19 mouse cellular contexts compared by ENCODE assay signal in the genomic region with DNA sequence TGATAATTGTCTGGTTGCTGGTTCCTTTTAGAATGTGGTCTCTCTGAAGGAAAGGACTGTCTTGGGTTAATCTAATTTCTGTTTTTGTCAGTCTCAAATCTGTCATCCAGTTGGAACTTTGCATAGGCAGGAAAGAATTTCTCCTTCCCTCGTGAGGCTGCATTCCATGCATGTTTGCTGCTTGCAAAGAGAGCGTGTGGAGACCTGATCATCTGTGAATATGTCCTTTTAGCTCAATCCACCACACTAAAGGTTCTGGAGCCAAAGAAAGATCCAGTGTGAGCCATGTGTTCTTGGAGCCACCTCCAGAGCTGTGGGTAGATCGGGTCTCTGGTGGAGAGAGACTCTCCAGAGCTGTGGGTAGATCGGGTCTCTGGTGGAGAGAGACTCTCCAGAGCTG.
A peak's percentile ranks its signal among the peaks of the same experiment; 100 is the strongest.
DNase-seq lines count a peak whose midpoint lies in the region; ATAC-seq and TF ChIP-seq lines count a peak whose summit lies in the region.
"Had no signal": no experiment of that assay in that cellular context is flagged by ENCODE, and none has a peak within 500 bp of the region (broad histone marks: within the 10 kb centered on the region; RNA-seq: fewer than 3 reads in every experiment).

No protein-coding gene starts in this region.

- no peaks in the 10 kb centered on the region for H3K36me3 ChIP-seq in heart, embryonic 10.5 days
- H3K36me3 ChIP-seq in kidney, postnatal 0 days (ENCODE audit: insufficient read depth, low read length), result no peaks in the 10 kb centered on the region
- H3K36me3 ChIP-seq in kidney, embryonic 14.5 days (ENCODE audit: control insufficient read depth, insufficient read depth, low read length), result no peaks in the 10 kb centered on the region
- H3K36me3 ChIP-seq in intestine, postnatal 0 days (ENCODE audit: control insufficient read depth, insufficient read depth), result no peaks in the 10 kb centered on the region
- H3K36me3 ChIP-seq: heart, embryonic 15.5 days; limb, embryonic 15.5 days; midbrain, embryonic 10.5 days; neural tube, embryonic 13.5 days had no signal

- no peak overlapping the region for H3K4me3 ChIP-seq in heart, embryonic 10.5 days
- no peak overlapping the region for H3K4me3 ChIP-seq in kidney, postnatal 0 days (replicated peaks; ENCODE audit: low read depth, low read length)
- H3K4me3 ChIP-seq in kidney, embryonic 14.5 days (ENCODE audit: low read length), result no peak overlapping the region
- H3K4me3 ChIP-seq in intestine, postnatal 0 days (ENCODE audit: low read depth, low read length), result no peak overlapping the region
- H3K4me3 ChIP-seq: heart, embryonic 15.5 days; limb, embryonic 15.5 days; midbrain, embryonic 10.5 days; neural tube, embryonic 13.5 days had no signal

- TF ChIP-seq CTCF in kidney, postnatal 0 days (IDR thresholded peaks at IDR 0.05; ENCODE audit: low read depth), result no peak
- no peak for TF ChIP-seq CTCF in intestine, postnatal 0 days (IDR thresholded peaks at IDR 0.05; ENCODE audit: low read depth)

- intact Hi-C loops in heart, postnatal 14 days (cut with DNase I), result loop anchor here (5.0 kb wide), 1 partner anchor 123 kb away; no protein-coding TSS in a partner anchor

- no peak for DNase-seq in heart, embryonic 10.5 days (ENCODE audit: low spot score)
- no peak for DNase-seq in heart, postnatal 14 days
- peak; percentile 39 for DNase-seq in kidney, postnatal 0 days (ENCODE audit: low spot score)
- peak; percentile 11 for DNase-seq in urinary bladder, postnatal 14 days (ENCODE audit: low spot score)
- DNase-seq in urinary bladder, adult 18-20 months (ENCODE audit: low spot score in 2 of 2), result no peak
- peak; percentile 13 for DNase-seq in skeletal muscle tissue, adult 2 months (ENCODE audit: low read depth, low spot score)
- DNase-seq: adrenal gland, postnatal 36 days; cerebellum, adult 2 months; gastrocnemius, postnatal 14 days; layer of hippocampus, adult 9-11 months; liver, postnatal 0 days; right cerebral cortex, postnatal 14 days had no signal

- H3K4me1 ChIP-seq in heart, embryonic 10.5 days, result peaks cover 8% of the 10 kb centered on the region; the same call in 1 of the 2 replicates
- no peaks in the 10 kb centered on the region for H3K4me1 ChIP-seq in kidney, postnatal 0 days (replicated peaks; ENCODE audit: insufficient read depth, low read length)
- H3K4me1 ChIP-seq in kidney, embryonic 14.5 days (ENCODE audit: control insufficient read depth, insufficient read depth, low read length), result no peaks in the 10 kb centered on the region
- no peaks in the 10 kb centered on the region for H3K4me1 ChIP-seq in intestine, postnatal 0 days (replicated peaks; ENCODE audit: control insufficient read depth, insufficient read depth, low read length)
- H3K4me1 ChIP-seq: neural tube, embryonic 13.5 days had no signal

- H3K4me2 ChIP-seq in kidney, postnatal 0 days (ENCODE audit: low read length), result no peak overlapping the region
- H3K4me2 ChIP-seq in kidney, embryonic 14.5 days (replicated peaks; ENCODE audit: low read depth, low read length), result no peak overlapping the region
- H3K4me2 ChIP-seq in intestine, postnatal 0 days (replicated peaks; ENCODE audit: low read depth), result no peak overlapping the region
- H3K4me2 ChIP-seq: heart, embryonic 15.5 days; limb, embryonic 15.5 days; neural tube, embryonic 13.5 days had no signal

- H3K27ac ChIP-seq in heart, embryonic 10.5 days, result peak overlapping the region; percentile 56; the same call in 1 of the 2 replicates
- no peak overlapping the region for H3K27ac ChIP-seq in kidney, postnatal 0 days
- H3K27ac ChIP-seq in kidney, embryonic 14.5 days (ENCODE audit: low read depth, low read length), result no peak overlapping the region
- H3K27ac ChIP-seq in intestine, postnatal 0 days (ENCODE audit: low read depth, low read length), result no peak overlapping the region
- H3K27ac ChIP-seq: heart, embryonic 15.5 days; limb, embryonic 15.5 days; midbrain, embryonic 10.5 days; neural tube, embryonic 13.5 days had no signal

- 42% methylated on average over 4 of the region's 4 CpGs for WGBS in heart, embryonic 10.5 days
- 57% methylated on average over 4 of the region's 4 CpGs for WGBS in kidney, postnatal 0 days
- 76% methylated on average over 4 of the region's 4 CpGs for WGBS in kidney, embryonic 14.5 days
- WGBS in intestine, postnatal 0 days, result 55% methylated on average over 4 of the region's 4 CpGs

- ATAC-seq in kidney, postnatal 0 days (replicated peaks; ENCODE audit: low FRiP score, low read depth), result no peak
- ATAC-seq in kidney, embryonic 14.5 days (ENCODE audit: low FRiP score, low TSS enrichment), result no peak
- no peak for ATAC-seq in intestine, postnatal 0 days
- ATAC-seq: hindbrain, embryonic 16.5 days; liver, postnatal 0 days had no signal

- no peaks in the 10 kb centered on the region for H3K9me3 ChIP-seq in heart, embryonic 10.5 days
- H3K9me3 ChIP-seq in kidney, postnatal 0 days (replicated peaks; ENCODE audit: low read length), result no peaks in the 10 kb centered on the region
- H3K9me3 ChIP-seq in kidney, embryonic 14.5 days (ENCODE audit: control insufficient read depth, low read length), result no peaks in the 10 kb centered on the region
- no peaks in the 10 kb centered on the region for H3K9me3 ChIP-seq in intestine, postnatal 0 days (ENCODE audit: control insufficient read depth)
- H3K9me3 ChIP-seq: heart, embryonic 15.5 days; limb, embryonic 15.5 days; midbrain, embryonic 10.5 days; neural tube, embryonic 13.5 days had no signal

- H3K9ac ChIP-seq in kidney, postnatal 0 days (ENCODE audit: low read depth, low read length), result no peak overlapping the region
- no peak overlapping the region for H3K9ac ChIP-seq in kidney, embryonic 14.5 days (ENCODE audit: low read depth, low read length)
- H3K9ac ChIP-seq in intestine, postnatal 0 days (ENCODE audit: low read depth, low read length), result no peak overlapping the region
- H3K9ac ChIP-seq: heart, embryonic 15.5 days; limb, embryonic 15.5 days; liver, postnatal 0 days; neural tube, embryonic 13.5 days had no signal

- H3K27me3 ChIP-seq in heart, embryonic 10.5 days (ENCODE audit: insufficient read depth, poor library complexity, severe bottlenecking), result no peaks in the 10 kb centered on the region
- no peaks in the 10 kb centered on the region for H3K27me3 ChIP-seq in kidney, postnatal 0 days (ENCODE audit: insufficient read depth, low read length)
- no peaks in the 10 kb centered on the region for H3K27me3 ChIP-seq in kidney, embryonic 14.5 days (ENCODE audit: control insufficient read depth, insufficient read depth, low read length)
- H3K27me3 ChIP-seq in intestine, postnatal 0 days (replicated peaks; ENCODE audit: control insufficient read depth, insufficient read depth, low read length), result no peaks in the 10 kb centered on the region
- H3K27me3 ChIP-seq: heart, embryonic 15.5 days; limb, embryonic 15.5 days; neural tube, embryonic 13.5 days had no signal

Comparison
In these comparisons a context has a peak if more than half of its experiments do, and no peak if none do; other contexts are left out.
1. DNase-seq: peak in kidney, postnatal 0 days (single experiment), urinary bladder, postnatal 14 days (single experiment) and skeletal muscle tissue, adult 2 months (single experiment); none in heart, embryonic 10.5 days (single experiment), heart, postnatal 14 days (0 of 2) and urinary bladder, adult 18-20 months (0 of 2).